In the genomic region with DNA sequence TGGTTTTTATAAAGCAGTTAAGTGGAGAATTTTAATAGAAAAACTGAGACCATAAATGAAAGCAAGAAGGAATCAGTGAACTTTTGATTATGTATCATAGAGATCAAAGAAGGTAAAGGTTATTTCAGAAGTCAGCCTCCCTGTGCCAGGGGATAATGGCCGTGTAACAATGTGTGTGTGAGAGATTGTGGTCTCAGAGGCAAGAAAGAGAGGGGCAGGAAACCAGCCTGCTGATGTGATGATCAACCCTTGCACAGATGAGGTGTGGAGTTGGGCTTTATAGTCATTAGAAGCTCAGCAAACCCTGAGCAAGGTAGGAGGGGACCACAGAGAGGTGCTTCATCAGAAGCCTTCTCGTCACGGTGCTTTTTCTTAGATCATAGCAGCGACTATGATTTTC, we compare ENCODE assay signal across 29 mouse cellular contexts.
"Had no signal": no experiment of that assay in that cellular context is flagged by ENCODE, and none has a peak within 500 bp of the region (broad histone marks: within the 10 kb centered on the region; RNA-seq: fewer than 3 reads in every experiment).

No protein-coding gene starts in this region.

- H3K4me1 ChIP-seq: forebrain, embryonic 10.5 days; forebrain, embryonic 12.5 days; forebrain, embryonic 13.5 days; forebrain, embryonic 15.5 days had no signal

- DNase-seq: cerebellum, adult 18-20 months; cerebellum, adult 2 months; cerebellum, adult 8-10 months; cerebellum, adult 9-10 months; cerebellum, adult 9-11 months; cerebellum, postnatal 10 days; cerebellum, postnatal 14 days; cerebellum, postnatal 25 days; cerebellum, postnatal 36 days; embryo, embryonic 11 days; forebrain, postnatal 0 days; gastrocnemius, adult 2 months; gastrocnemius, postnatal 10 days; gastrocnemius, postnatal 14 days; gastrocnemius, postnatal 25 days; gastrocnemius, postnatal 36 days; heart, adult 18-20 months; heart, adult 2 months had no signal

- H3K9ac ChIP-seq: embryonic facial prominence, embryonic 12.5 days; embryonic facial prominence, embryonic 13.5 days; embryonic facial prominence, embryonic 15.5 days; forebrain, embryonic 12.5 days; forebrain, embryonic 13.5 days; forebrain, embryonic 15.5 days; forebrain, postnatal 0 days had no signal

- H3K27me3 ChIP-seq: embryonic facial prominence, embryonic 12.5 days; embryonic facial prominence, embryonic 13.5 days; embryonic facial prominence, embryonic 15.5 days; forebrain, embryonic 12.5 days; forebrain, embryonic 13.5 days; forebrain, embryonic 15.5 days had no signal

- H3K4me2 ChIP-seq: embryonic facial prominence, embryonic 12.5 days; embryonic facial prominence, embryonic 13.5 days; embryonic facial prominence, embryonic 15.5 days; forebrain, embryonic 12.5 days; forebrain, embryonic 13.5 days; forebrain, embryonic 15.5 days had no signal

- H3K27ac ChIP-seq: embryonic facial prominence, embryonic 10.5 days; embryonic facial prominence, embryonic 12.5 days; embryonic facial prominence, embryonic 13.5 days; embryonic facial prominence, embryonic 15.5 days; forebrain, embryonic 10.5 days; forebrain, embryonic 12.5 days; forebrain, embryonic 13.5 days; forebrain, embryonic 15.5 days; gastrocnemius, adult 2 months; heart, adult 2 months had no signal

- H3K36me3 ChIP-seq: embryonic facial prominence, embryonic 10.5 days; embryonic facial prominence, embryonic 12.5 days; embryonic facial prominence, embryonic 13.5 days; embryonic facial prominence, embryonic 15.5 days; forebrain, embryonic 10.5 days; forebrain, embryonic 12.5 days; forebrain, embryonic 15.5 days had no signal

- ATAC-seq: forebrain, embryonic 13.5 days; forebrain, embryonic 14.5 days; forebrain, embryonic 15.5 days; forebrain, embryonic 16.5 days; forebrain, postnatal 0 days had no signal

- H3K9me3 ChIP-seq: embryonic facial prominence, embryonic 10.5 days; embryonic facial prominence, embryonic 12.5 days; embryonic facial prominence, embryonic 13.5 days; embryonic facial prominence, embryonic 15.5 days; forebrain, embryonic 10.5 days; forebrain, embryonic 12.5 days; forebrain, embryonic 13.5 days; forebrain, embryonic 15.5 days had no signal

- H3K4me3 ChIP-seq: embryonic facial prominence, embryonic 10.5 days; embryonic facial prominence, embryonic 12.5 days; embryonic facial prominence, embryonic 13.5 days; embryonic facial prominence, embryonic 15.5 days; erythroblast, embryonic 14.5 days; forebrain, embryonic 10.5 days; forebrain, embryonic 12.5 days; forebrain, embryonic 13.5 days; forebrain, embryonic 15.5 days; gastrocnemius, adult 2 months; heart, adult 2 months had no signal
